Mouse (Mus musculus) megakaryocyte progenitor cell, adult 5-6 weeks (primary cell): ENCODE measurements around the gene Tnnt1. TPM values are rescaled to one million over a fixed set of nuclear protein-coding genes. Genes with fewer than 3 reads are reported as not detected.

ENCODE experiments used
- ATAC-seq: replicated peaks from 2 replicates; pipeline ENCODE4 v1.8.0; 2016; ENCODE audit warnings: mild to moderate bottlenecking, moderate TSS enrichment, inconsistent platforms; ENCODE audit not compliant: poor library complexity
- total RNA-seq, 2 experiments: library from RNA; stranded (forward) in 1 of 2; stranded (reverse) in 1 of 2; fragments of 157-497, 149-512 nt in 1 of 2; fragments of 200-1000 nt in 1 of 2; gene quantifications; 2 replicates each; pipeline versions ENCODE4 v1.2.3 to v1.2.4; 2015 to 2017

Gene Tnnt1
- total RNA-seq, 2 experiments from 2014 or later: 5.6 to 17.4 TPM

DNA sequence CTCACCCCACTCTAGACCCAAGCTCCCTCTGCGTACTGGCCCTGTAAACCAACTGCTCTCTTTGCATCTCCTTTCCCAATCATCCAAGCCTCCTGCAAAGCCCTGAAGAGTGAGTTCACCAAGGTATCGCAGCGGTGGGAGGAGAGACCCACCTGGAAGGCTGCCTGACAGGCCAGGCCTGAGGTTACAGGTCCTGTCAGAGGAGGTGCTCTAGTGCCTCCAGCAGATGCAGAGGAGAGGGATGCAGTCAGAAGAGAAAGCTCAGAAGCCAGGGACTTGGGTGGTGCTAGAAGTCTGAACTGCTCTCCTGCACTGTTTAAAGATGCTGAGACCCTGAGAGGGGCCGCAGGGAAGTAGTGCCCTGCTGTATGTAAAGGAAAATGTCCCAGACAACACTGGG is 17.1 kb downstream of the Tnnt1 start:
- ATAC-seq: no peak

- no peak for ATAC-seq
Observed at GRCm38 (mm10) chr7:4498251-4498650, 17.9 kb downstream of the Tnnt1 start.

- no peak for ATAC-seq
Observed at GRCm38 (mm10) chr7:4497271-4497903, 18.8 kb downstream of the Tnnt1 start.

- ATAC-seq: no peak
Observed at GRCm38 (mm10) chr7:4496468-4496867, 19.7 kb downstream of the Tnnt1 start.

GRCm38 (mm10) chr7:4493991-4494390 is 22.2 kb downstream of the Tnnt1 start:
- ATAC-seq: peak; percentile 27

GRCm38 (mm10) chr7:4492284-4493224 is 23.6 kb downstream of the Tnnt1 start:
- ATAC-seq: peak; percentile 92

- ATAC-seq: 0 out of 2 replicates have a peak, but pooled peaks have one; percentile 18
Observed at GRCm38 (mm10) chr7:4491308-4491707, 24.9 kb downstream of the Tnnt1 start.

GRCm38 (mm10) chr7:4482281-4482680 is 33.9 kb downstream of the Tnnt1 start:
- no peak for ATAC-seq

GRCm38 (mm10) chr7:4479674-4480073 is 36.5 kb downstream of the Tnnt1 start:
- ATAC-seq: peak; percentile 76

GRCm38 (mm10) chr7:4478796-4479291 is 37.3 kb downstream of the Tnnt1 start:
- ATAC-seq: no peak

DNA sequence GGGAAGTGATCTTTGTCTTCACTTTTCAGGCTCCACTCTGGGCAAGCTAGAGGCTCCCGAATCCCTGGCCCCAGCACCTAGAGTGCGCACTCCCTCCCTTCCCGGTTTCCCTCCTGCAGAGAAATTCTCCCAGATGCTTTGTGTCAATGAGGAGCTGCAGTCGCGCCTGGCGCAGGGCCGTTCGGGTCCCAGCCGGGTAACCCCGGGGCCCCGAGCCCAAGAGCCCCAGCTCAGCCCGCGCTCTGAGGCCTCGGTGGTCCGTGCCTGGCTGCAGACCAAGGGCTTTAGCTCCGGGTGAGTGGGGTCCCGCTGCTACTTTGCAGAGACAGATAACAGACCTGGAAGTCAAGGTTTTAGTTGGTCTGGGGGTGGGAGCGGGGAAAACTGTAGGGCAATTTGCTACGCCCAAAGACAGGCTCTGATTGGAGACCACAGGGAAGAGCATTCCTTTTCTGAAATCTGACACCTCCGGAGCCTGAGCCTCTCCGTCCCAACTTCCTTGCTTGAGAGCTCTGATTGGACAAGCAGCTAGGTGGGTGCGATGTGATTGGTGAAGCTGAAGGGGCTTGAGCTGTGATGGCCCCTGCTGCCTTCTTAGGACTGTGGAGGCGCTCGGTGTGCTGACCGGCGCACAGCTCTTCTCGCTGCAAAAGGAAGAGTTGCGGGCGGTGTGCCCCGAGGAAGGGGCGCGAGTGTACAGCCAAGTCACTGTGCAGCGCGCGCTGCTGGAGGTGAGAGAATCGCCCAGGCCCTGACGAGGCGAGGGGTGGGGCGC is 38.0 kb downstream of the Tnnt1 start:
- peak; percentile 74 for ATAC-seq

- ATAC-seq: no peak
Observed at GRCm38 (mm10) chr7:4473940-4474339, 42.2 kb downstream of the Tnnt1 start.

GRCm38 (mm10) chr7:4471179-4471555 is 45.0 kb downstream of the Tnnt1 start:
- ATAC-seq: peak; percentile 75

- peak; percentile 49 for ATAC-seq
Observed at GRCm38 (mm10) chr7:4470275-4471178, 45.7 kb downstream of the Tnnt1 start.

- ATAC-seq: no peak
Observed at GRCm38 (mm10) chr7:4467801-4468200, 48.4 kb downstream of the Tnnt1 start.

DNA sequence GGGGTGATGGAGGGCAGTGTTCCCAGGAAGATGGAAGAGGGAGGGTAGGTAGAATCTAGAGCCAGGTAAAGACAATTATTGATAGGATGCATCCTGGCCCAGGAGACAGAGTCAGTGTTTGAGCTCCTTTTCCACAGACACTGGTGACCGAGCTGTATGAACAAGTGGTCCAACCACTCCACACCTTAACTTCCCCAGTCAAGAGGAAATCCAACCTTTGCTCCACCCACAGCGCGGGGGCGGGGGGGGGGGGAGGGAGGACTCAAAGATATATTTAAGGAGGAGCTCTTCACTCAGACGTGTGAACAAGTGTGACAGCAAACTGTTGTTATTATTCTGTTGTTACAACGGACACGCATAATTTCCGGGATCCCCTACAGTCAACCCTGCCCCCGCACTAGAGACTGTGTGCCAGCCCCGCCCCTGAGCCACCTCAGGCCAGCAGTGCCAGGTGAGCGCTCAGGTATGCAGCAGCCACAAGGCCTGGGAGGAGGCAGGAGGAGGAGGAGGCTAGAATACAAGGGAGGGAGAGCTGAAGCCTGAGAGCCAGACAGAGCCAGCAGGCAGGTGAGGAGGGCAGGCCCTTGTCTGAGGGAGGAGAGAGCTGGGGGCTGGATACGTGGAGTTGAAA is 51.9 kb downstream of the Tnnt1 start:
- ATAC-seq: peak; percentile 50

DNA sequence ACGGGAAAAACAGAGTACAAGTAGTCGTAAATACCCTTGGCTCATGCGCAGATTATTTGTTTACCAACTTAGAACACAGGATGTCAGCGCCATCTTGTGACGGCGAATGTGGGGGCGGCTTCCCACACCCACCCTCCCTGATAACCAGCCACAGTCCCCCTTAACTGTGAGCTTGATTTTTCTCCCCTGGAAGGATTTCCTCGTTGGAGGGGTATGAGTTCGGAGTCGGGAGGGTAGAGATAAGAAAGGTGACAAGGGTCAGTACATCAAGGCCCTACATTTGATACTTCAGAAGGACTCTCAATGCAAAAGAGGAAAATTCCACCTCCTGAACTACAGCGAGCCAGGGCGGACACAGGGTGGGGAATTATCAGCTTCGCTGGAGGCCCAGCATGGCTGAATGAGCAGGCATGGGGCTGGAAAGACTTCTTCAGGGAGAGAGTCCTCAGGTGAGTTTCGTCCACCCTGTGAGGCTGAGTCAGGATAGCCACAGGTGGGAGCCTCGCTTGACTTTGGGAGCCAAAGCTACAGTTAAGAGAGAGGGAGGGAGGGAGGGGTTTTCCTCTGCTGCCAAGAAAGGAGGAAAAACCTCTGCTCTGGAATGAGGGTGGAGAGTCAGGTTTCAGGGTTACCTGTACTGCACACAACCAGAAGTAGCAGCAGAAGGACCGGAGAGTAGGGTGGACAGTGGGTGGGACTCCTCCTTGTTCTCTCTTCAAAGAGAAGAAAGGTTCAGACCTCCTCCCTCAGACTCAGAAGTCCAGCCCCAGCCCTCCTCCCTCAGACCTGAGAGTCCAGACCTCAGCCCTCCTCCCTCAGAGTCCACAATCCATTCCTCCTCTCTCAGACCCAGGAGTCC is 55.4 kb downstream of the Tnnt1 start, which contains the start of gene Eps8l1:
TSS of gene Eps8l1 (plus strand) at position 99 of the 859 bp plus-strand sequence.
- ATAC-seq: peak; percentile 29
